Mouse (Mus musculus) small intestine, adult 2 months (tissue): Measurements from ENCODE around the gene Dennd6a. TPM values are rescaled to one million over a fixed set of nuclear protein-coding genes. Genes with fewer than 3 reads are reported as not detected.

Experiments
- H3K27ac ChIP-seq: fragments of 200-500 bp; 2 replicates; pipeline ENCODE4 v1.5.1; 2012; ENCODE audit warnings: low read depth, low read length, control low read depth, inconsistent platforms; ENCODE audit not compliant: insufficient read depth
- H3K27me3 ChIP-seq: fragments of 200-500 bp; 2 replicates; pipeline ENCODE4 v1.6.1; 2012; ENCODE audit warnings: mild to moderate bottlenecking, moderate library complexity, low read length, inconsistent platforms; ENCODE audit not compliant: control insufficient read depth, insufficient read depth
- H3K36me3 ChIP-seq: fragments of 200-500 bp; 2 replicates; pipeline ENCODE4 v1.6.1; 2012; ENCODE audit warnings: mild to moderate bottlenecking, low read length, control low read depth, inconsistent platforms; ENCODE audit not compliant: control insufficient read depth, insufficient read depth
- H3K4me1 ChIP-seq: fragments of 200-500 bp; 2 replicates; pipeline ENCODE4 v1.6.1; 2012; ENCODE audit warnings: low read length, inconsistent platforms, mixed read lengths; ENCODE audit not compliant: control insufficient read depth, insufficient read depth, insufficient read length
- H3K4me3 ChIP-seq: fragments of 200-500 bp; 2 replicates; pipeline ENCODE4 v1.5.1; 2012; ENCODE audit warnings: low read depth, mild to moderate bottlenecking, control low read depth, inconsistent platforms, low read length, moderate library complexity
- CTCF ChIP-seq: fragments of 200-500 bp; IDR thresholded peaks from 2 replicates; pipeline ENCODE4 v1.5.1; 2012; ENCODE audit warnings: low read depth, mild to moderate bottlenecking, control low read depth, inconsistent platforms, low read length, moderate library complexity, mixed read lengths; ENCODE audit not compliant: insufficient replicate concordance, insufficient read length; ENCODE audit errors: extremely low read depth
- POLR2A ChIP-seq: fragments of 200-500 bp; IDR thresholded peaks from 2 replicates; pipeline ENCODE4 v1.6.1; 2012; ENCODE audit warnings: low read depth, mild to moderate bottlenecking, control low read depth, inconsistent platforms, low read length, moderate library complexity
- WGBS: fragments of 180-500 bp; shearing (Covaris S2); methylation state at CpG from one replicate; pipeline ENCODE4 v1.1.7; 2018; 5-methylcytosine and 5-hydroxymethylcytosine counted together
- polyA plus RNA-seq: library from polyadenylated mRNA; depleted of rRNA; stranded (reverse); fragments of >200 nt; gene quantifications from 2 replicates; pipeline ENCODE4 v1.2.3, GENCODE M21; 2012

Gene Dennd6a
- polyA plus RNA-seq, 1 experiment = 8.6 TPM

DNA sequence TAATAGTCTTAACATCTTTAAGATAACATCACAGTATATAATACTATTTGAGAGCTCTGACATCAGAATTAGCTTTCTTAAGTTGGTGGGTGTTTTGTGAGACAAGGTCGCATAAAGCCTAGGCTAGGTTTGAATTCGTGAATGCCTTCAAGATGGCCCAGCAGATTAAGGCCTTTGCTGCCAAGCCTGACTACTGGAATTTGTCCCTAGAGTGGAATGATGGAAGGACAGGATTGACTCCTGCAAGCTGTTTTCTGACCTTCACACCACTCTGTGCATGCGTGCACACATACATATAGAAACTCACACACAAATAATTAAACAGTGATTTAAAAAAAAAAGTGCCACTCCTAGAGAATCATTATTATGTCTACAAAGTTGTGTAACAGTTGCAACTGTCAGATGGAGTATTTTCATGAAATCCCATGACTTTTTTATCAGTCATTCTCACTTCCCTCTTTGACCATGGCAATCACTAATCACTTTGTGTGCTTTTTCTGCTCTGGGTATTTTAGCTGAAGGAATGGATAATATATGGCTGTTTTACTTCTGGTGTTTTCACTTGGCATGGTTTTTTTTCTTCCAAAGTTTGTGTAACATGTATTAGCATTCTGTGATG is 69.5 kb downstream of the Dennd6a start:
- Histone ChIP-seq H3K27me3 (no peaks in the 10 kb centered on the region), H3K4me1 (no peaks in the 10 kb centered on the region), H3K36me3 (peaks cover 11% of the 10 kb centered on the region), H3K27ac (no peak overlapping the region), H3K4me3 (no peak overlapping the region)
- WGBS = 37% methylated on average over 3 of the region's 3 CpGs
- TF ChIP-seq CTCF = no peak
- no peak for TF ChIP-seq POLR2A

DNA sequence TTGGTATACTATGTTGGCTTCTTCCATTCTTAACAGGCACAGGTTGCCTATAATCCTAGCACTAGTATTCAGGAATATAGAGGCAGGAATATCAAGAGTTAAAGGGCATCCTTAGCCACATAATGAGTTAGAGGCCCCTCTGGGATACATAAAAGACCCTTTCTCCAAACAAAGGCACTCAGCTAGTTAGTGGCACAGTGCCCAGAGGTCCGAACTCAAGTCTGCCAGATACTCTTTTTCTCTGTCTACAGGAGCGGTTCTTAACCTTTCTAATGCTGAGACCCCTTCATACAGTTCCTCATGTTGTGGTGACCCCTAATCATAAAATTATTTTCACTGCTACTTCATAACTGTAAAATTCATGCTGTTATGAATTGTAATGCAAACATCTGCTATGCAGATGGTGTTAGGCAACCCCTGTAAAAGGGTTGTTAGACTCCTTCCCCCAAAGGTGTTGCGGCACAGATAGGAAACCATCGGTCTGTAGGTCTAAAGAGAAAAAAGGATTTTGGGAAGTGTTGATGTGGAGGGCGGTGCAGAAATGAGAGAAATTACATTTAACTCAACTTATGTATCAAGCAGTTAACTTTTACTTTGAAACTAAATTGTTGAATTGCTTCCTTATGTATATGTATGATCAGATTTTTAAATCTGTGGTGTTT is 72.5 kb downstream of the Dennd6a start:
- no peak overlapping the region for H3K4me3 ChIP-seq
- no peak for TF ChIP-seq CTCF
- TF ChIP-seq POLR2A = no peak
- no peaks in the 10 kb centered on the region for H3K4me1 ChIP-seq
- 76% methylated on average over 5 of the region's 5 CpGs for WGBS
- H3K27ac ChIP-seq = no peak overlapping the region
- H3K27me3 ChIP-seq = no peaks in the 10 kb centered on the region
- H3K36me3 ChIP-seq = peaks cover 21% of the 10 kb centered on the region

DNA sequence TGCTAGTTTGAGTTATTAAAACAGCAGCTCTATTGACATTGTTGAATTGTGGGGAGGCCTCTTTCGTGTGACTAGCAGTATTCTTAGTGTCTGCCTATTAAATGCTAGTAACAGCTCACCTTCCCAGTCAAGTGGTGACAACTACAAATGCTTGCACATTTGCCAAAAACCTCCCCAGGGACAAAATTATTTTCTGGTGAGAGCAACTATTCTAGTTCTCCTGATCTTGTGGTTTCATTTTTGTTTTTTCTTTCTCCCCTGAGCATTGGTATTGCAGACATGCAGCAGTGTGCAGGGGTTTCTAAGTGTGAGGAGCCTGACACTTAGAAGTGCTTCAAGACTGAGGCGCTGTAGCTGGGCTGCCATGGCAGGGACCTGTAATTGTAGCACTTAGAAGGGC is 74.2 kb downstream of the Dennd6a start:
- Histone ChIP-seq H3K27ac (no peak overlapping the region), H3K4me3 (no peak overlapping the region), H3K36me3 (peaks cover 32% of the 10 kb centered on the region), H3K4me1 (no peaks in the 10 kb centered on the region), H3K27me3 (no peaks in the 10 kb centered on the region)
- 82% methylated on average over 2 of the region's 2 CpGs for WGBS
- TF ChIP-seq POLR2A (no peak), CTCF (no peak)

DNA sequence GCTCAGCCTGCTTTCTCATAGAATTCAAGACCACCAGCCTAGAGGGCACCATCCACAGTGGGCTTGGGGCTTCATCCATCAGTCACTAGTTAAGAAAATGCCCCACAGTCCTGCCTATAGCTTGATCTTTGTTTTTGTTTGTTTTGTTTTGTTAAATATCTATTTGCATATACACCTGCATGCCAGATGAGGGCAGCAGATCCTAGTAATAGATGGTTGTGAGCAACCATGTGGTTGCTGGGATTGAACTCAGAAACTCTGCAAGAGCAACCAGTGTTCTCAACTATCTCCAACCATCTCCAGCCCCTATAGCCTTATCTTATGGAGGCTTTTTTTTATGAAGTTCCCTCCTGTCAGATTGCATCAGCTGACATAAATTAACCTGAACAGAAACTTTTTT is 78.2 kb downstream of the Dennd6a start:
- Histone ChIP-seq H3K27me3 (no peaks in the 10 kb centered on the region), H3K27ac (no peak overlapping the region), H3K36me3 (peaks cover 51% of the 10 kb centered on the region), H3K4me1 (no peaks in the 10 kb centered on the region), H3K4me3 (no peak overlapping the region)
- no peak for TF ChIP-seq POLR2A
- no peak for TF ChIP-seq CTCF

DNA sequence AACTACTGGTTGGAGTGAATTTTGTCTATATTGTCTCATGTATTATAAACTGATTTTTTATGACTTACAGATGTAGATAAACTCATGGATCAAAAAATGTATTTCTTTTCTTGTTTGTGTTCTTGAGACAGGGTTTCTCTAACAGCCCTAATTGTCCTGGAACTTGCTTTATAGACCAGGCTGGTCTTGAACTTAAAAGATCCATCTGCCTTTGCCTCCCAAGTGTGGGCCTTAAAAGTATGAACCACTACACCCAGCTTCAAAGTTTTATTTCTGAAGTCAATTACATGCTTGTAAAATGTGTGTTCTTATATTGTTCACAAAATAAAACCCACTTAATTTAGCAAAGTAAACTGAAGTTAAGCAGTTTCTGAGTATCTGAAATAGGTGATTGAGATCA is 84.5 kb downstream of the Dennd6a start:
- TF ChIP-seq CTCF (no peak), POLR2A (no peak)
- H3K27me3 ChIP-seq = no peaks in the 10 kb centered on the region
- H3K4me3 ChIP-seq = no peak overlapping the region
- no peak overlapping the region for H3K27ac ChIP-seq
- H3K4me1 ChIP-seq = peaks cover 5% of the 10 kb centered on the region; the same call in 1 of the 2 replicates
- peaks cover 36% of the 10 kb centered on the region for H3K36me3 ChIP-seq

DNA sequence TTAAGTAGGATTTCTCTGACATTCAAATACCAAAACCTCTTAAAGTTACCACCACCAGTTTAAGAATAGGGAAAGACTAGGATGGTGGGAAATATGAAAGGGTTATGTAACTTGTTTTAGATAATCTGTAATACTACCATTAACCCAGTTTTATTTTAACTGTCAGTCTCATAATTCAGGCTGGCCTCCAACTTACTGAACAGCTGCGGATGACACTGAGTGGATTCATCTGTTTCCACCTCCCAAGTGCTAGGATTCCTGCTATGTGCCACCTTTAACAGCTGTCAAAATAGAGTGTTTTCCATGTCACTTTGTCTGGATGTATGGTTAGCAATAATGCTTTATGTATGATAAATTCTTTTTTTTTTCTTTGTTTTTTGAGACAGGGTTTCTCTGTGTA is 86.6 kb downstream of the Dennd6a start:
- Histone ChIP-seq H3K4me1 (peaks cover 5% of the 10 kb centered on the region; the same call in 1 of the 2 replicates), H3K36me3 (peaks cover 30% of the 10 kb centered on the region), H3K27ac (no peak overlapping the region), H3K4me3 (no peak overlapping the region), H3K27me3 (no peaks in the 10 kb centered on the region)
- WGBS = 98% methylated on average over 1 of the region's 1 CpGs
- TF ChIP-seq CTCF = no peak

- peaks cover 27% of the 10 kb centered on the region for H3K36me3 ChIP-seq
- H3K27ac ChIP-seq = no peak overlapping the region
- H3K4me3 ChIP-seq = no peak overlapping the region
- WGBS = 29% methylated on average over 3 of the region's 3 CpGs
- H3K4me1 ChIP-seq = peaks cover 7% of the 10 kb centered on the region; the same call in 1 of the 2 replicates
- no peaks in the 10 kb centered on the region for H3K27me3 ChIP-seq
- TF ChIP-seq CTCF (no peak), POLR2A (no peak)
Observed at GRCm38 (mm10) chr14:26662016-26662415, 88.4 kb downstream of the Dennd6a start.

DNA sequence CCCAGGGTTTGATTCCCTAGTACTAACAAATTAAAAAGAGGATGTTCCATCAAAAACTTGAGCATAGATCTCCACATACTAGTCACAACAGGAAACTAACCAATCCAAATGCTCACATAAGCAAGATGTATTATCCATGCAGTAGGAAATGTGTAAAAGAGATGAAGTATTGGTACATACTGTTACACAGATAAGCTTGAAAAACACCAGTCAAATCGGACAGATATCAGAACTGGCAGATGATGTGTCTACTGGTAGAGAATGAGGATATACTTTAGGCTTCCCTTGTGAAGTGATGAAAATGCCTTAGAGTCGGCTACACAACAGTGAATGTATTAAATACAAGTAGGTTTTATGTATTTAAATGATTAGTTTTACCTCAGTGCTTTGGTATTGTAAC is 88.8 kb downstream of the Dennd6a start:
- WGBS = 48% methylated on average over 2 of the region's 2 CpGs
- Histone ChIP-seq H3K27me3 (no peaks in the 10 kb centered on the region), H3K4me3 (no peak overlapping the region), H3K27ac (no peak overlapping the region), H3K36me3 (peaks cover 24% of the 10 kb centered on the region), H3K4me1 (peaks cover 7% of the 10 kb centered on the region; the same call in 1 of the 2 replicates)
- TF ChIP-seq CTCF = no peak
- no peak for TF ChIP-seq POLR2A
